Mouse (Mus musculus) mesoderm, embryonic 11.5 days (tissue): Measurements from ENCODE around the gene Nol3.
"Not testable (repeated sequence)": the region's sequence is repeated elsewhere in the genome, so short reads cannot be mapped to it uniquely, and the experiment has no call there.

Experiments
- DNase-seq: peaks from one replicate; pipeline ENCODE4 v3.0.0-alpha.2; 2012; ENCODE audit warnings: low read depth, low spot score

Nol3 gene

DNA sequence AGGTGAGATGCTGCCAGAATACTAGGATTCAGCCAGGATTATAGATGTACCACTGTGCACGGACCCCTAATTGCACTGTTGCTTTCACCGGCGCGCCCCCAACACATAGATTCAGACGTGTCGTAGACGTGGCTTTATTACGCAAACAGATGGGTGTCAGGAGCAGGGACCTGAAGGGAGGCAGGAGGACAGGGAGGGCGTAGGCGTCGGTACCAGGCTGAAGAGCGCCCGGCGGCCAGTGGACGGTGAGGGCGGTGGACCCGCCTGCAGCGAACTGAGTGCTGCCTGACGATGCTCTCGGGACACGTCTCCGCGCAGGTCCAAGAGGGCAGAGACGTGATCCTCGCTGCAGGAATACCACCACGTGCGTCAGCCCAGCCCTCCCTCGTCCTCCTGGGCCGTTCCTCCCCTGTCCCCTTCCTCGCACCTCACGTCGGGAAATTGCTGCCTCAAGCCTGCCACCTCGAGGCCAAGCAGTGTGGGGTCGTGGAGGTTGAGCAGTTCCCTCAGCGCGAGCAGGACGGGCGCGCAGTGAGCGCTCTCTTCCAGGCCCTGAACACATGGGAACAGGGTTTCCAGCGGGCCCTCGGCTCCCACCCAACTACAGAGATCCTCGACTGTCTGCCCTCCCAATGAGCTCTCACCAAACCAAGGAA, 14.0 kb downstream of the Nol3 start, which contains the start of gene 4931428F04Rik:
TSS of gene 4931428F04Rik (minus strand) at position 60 of the 656 bp plus-strand sequence.
- DNase-seq, result peak; percentile 74

- DNase-seq, result peak; percentile 94
Observed at GRCm38 (mm10) chr8:105290554-105291314, 14.8 kb downstream of the Nol3 start.

DNA sequence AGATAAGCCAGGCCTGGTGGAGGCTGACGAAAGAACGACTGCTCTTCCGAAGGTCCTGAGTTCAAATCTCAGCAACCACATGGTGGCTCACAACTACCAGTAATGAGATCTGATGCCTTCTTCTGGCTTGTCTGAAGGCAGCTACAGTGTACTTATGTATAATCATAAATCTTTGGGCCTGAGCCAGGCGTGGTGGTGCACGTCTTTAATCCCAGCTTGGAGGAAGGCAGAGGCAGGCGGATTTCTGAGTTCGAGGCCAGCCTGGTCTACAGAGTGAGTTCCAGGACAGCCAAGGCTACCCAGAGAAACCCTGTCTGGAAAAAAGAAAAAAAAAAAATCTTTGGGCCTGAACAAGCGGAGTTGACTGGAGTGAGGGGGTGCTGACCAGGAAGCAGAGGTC, 15.4 kb downstream of the Nol3 start:
- DNase-seq, result not testable (repeated sequence)

DNA sequence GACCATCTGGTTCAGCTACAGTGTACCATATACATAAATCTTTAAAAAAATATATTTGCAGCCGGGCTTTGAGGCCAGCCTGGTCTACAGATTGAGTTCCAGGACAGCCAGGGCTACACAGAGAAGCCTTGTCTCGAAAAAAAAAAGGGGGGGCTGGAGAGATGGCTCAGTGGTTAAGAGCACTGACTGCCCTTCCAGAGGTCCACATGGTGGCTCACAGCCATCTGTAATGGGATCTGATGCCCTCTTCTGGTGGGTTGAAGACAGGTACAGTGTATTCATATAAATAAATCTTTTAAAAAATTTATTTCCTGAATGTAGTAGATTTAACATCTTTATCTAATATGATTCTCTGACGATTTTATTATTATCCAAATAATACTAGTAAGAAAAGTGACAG, 15.9 kb downstream of the Nol3 start:
- not testable (repeated sequence) for DNase-seq

DNA sequence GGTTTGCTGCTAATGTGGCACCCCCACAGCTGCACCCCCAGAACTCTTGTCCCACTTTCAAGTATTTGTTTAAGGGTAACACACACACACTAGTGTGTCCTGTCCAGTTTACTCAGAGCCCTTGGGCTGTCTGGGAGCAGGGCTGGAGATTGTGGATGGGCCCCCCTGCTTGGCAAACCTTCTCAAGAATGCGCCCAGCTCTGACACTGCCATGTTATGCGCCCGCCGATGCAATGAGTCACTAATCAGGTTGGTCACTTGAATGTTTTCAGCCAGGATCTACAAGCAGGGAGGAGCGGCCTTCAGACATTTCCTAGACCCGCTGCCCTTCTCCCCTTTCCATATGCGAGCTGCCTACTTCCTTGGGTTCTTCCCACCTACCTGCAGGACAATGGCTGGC, 16.5 kb downstream of the Nol3 start:
- DNase-seq, result no peak

DNA sequence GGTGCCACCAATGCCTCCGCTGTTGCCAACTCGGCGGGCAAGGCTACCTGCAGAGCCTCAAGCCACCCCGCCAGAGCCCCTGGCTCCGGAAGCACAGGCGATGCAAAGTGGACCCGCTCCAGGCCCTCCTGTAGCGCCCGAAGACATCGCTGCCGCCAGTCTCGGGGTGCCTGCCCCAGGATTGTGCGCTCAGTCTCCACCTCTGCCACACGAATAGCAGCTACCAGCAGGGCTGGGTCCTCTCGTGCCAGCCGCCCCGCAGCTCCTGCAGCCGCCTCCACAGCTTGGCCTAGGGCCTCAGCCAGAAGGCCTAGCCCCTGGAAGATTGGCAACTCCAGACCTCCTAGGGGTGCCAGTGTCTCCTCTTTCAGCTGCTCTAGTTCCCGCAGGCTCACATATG, 17.5 kb downstream of the Nol3 start:
- DNase-seq, result no peak

DNA sequence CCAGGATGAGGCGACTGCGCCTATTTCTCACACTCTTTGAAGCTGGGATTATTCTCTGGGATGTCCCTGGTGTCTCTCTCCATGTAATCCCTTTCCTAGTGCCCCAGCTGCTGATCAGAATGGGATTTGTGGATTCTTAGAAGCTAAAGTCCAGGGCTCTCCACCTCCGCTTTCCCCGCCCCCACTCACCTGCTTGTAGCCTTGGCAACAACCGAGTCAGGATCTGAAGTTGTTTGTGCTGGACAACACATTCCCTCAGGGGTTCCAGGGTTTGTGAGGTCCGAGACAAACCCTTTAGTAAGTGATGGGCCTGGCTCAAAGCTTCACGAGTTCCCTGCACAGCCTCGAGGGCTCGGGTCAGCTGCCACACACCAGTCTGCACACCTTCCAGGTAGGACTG, 18.8 kb downstream of the Nol3 start:
- DNase-seq, result no peak

- DNase-seq, result no peak
Observed at GRCm38 (mm10) chr8:105295256-105295655, 19.3 kb downstream of the Nol3 start.

DNA sequence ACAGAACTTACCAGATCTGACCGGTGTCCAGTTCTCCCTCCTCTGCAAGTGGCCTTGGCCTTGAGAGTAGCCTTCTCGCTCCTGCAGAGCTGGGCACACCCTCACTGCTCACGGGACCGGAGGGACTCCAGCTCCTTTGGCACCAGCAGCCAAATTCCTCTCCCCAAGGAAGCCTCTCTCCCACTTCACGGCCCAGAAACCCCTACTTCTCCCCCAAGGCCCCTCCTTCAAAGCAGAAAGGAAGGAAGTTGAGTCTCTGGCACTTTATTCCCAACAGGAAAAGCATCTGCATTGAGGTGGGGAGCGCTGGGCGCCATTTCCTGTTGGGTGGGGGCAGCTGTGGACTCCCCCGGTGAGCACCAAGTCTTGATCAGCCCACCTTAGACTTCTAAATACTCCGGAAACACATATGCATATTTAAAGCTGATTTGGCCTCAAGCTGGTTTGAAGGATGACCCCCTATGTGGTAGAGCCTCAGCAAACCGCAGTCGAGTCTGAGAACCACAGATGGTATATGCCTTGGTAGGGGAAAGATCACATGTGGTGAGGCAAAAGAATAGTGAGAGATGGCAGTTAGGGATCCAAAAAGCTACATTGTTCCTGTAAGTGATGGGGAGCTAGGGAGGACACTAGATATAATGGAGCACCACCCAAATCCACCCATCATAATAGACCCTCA, 20.1 kb downstream of the Nol3 start, which contains the start of gene Exoc3l:
TSS of gene Exoc3l (minus strand) at position 207 of the 679 bp plus-strand sequence.
- DNase-seq, result no peak

DNA sequence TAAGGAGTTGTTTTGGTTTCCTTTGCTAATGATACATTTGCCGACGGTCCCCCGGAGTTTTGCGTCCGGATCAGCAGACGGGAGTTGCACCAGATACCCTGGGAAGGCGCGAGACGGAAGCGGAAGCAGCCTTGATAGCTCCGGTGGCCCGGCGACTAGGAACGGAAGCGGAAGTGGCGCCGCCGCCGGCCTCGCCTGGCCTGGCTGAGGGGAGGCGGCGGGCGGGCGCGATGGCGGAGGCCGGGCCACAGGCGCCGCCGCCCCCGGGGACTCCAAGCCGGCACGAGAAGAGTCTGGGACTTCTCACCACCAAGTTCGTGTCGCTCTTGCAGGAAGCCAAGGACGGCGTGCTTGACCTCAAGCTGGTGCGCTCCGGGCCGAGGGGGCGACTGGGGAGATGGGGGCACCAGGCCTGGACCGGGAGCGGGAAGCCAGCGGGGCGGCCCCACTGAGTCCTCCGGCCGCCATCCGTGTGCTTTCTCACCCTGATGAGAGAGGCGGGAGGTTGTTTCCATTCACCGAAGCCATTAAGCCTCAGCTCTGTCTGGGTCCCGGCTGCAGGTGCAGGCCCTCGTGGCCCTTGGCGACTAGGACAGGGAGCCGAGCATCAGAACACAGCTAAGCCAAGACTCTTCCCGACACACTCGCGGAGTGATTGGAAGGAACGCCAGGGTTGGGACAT, 21.7 kb downstream of the Nol3 start, which contains the start of gene E2f4:
TSS of gene E2f4 (plus strand) at position 153 of the 682 bp plus-strand sequence.
- DNase-seq, result peak; percentile 92

GRCm38 (mm10) chr8:105298351-105299252, 22.7 kb downstream of the Nol3 start:
- DNase-seq, result no peak

DNA sequence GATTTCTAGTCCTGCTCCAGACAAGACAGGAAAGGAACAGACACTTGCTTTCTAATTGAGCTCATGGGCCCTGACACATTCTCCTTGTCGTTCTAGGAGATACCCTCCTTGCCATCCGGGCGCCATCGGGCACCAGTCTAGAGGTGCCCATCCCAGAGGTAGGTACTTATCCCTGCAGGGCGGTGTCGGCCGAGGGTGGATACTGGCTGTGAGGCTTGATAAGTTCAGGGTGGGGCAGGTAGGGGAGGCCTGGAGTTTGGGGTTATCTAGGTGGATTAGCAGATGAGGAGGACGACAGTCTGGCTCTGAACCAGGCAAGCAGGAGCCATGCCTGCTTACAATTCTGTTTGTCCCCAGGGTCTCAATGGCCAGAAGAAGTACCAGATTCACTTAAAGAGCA, 24.0 kb downstream of the Nol3 start:
- DNase-seq, result no peak

DNA sequence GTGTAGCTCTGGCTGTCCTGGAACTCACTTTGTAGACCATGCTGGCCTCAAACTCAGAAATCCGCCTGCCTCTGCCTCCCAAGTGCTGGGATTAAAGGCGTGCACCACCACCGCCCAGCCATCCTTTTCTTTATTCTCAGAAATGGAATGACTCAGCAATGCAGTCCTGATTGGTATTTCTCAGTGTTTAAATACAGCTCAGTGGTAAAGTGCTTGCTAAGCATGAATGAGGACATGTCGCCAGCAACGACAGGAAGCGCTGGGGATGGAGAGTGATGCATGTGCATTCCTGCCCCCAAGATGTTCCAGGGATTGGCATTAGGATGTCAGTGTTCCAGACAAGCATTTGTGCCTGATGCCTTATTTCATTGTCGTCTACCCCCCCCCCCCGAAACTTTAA, 27.5 kb downstream of the Nol3 start:
- no peak for DNase-seq

- DNase-seq, result no peak
Observed at GRCm38 (mm10) chr8:105303874-105304273, 27.9 kb downstream of the Nol3 start.

DNA sequence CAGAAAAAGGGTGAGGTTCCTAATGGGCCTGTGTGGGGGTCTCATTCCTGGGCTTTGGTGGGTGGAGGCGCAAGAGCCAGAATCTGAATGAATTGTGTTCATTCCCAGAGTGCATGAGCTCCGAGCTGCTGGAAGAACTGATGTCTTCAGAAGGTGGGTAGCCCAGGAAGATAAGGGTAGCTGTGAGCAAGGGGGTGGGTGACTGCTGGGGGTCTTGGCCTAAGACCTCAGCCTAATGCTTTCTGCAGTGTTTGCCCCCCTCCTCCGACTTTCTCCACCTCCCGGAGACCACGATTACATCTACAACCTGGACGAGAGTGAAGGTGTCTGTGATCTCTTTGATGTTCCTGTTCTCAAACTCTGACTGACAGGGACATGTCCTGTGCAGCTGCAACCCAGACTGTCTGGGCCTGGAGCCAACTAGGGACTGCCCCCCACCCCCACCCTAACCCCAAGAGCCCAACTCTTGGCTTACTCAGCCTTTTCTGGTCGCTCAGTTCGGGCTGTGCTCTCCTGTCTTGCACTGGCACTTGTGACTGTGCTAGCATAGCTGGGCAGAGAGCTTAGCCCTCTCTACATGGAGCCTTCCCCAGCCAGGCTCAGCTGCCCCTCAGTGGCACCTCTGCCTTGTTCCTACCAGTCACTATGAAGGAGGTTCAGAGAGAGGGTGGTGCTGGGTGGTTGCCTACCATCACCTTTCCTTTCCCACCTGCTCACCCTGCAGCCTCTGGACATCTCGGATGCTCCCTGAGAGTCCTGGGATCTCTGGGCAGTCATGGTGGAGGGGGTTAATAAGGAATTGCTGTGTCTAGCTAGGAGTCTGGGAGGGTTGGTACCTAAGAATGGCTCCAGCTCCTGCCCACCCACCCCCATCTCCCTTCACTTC, 28.6 kb downstream of the Nol3 start:
- no peak for DNase-seq

DNA sequence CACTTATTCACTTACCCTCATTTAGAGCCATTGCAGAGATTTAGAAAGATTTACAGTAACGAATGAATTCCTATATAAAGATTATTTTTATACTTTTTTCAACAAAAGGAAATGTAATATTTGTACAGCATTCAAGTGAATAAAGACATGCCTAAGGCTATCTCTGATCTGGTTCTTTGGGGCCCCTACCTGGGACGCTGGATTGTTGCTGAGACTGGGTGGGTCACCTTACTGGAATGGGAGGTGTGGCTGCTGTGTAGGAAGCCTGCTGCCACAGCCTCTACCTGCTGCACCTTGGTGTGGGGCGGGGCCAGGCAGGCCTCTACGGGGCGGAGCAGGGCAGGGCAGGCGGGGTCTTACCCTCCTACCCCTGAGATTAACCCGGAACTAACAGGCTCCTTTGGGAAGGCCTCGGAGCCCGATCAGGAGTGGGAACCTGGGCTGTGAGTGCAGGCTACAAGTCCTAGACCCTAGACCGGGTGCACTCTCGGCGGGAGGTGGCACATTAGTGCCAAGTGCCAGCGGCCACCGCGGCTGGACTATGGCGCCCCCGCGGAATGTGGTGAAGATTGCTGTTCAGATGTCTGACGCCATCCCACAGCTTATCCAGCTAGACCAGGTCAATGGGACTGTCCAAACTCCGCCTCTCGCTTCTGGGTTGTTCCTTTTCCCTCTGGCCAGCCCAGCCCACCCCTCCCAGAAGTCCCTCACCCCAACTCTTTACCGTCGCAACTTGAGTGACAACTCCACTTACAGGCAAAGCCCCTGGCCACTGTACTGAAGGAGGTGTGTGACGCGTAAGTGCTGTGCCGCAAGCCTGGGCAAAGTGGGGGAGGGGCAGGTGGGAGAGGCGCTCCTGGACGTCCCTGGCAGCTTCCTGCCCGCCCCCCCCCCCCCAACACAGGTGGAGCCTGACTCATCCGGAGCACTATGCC, 29.5 kb downstream of the Nol3 start, which contains the start of gene Elmo3:
TSS of gene Elmo3 (plus strand) at position 391 of the 935 bp plus-strand sequence.
- peak; percentile 60 for DNase-seq

DNA sequence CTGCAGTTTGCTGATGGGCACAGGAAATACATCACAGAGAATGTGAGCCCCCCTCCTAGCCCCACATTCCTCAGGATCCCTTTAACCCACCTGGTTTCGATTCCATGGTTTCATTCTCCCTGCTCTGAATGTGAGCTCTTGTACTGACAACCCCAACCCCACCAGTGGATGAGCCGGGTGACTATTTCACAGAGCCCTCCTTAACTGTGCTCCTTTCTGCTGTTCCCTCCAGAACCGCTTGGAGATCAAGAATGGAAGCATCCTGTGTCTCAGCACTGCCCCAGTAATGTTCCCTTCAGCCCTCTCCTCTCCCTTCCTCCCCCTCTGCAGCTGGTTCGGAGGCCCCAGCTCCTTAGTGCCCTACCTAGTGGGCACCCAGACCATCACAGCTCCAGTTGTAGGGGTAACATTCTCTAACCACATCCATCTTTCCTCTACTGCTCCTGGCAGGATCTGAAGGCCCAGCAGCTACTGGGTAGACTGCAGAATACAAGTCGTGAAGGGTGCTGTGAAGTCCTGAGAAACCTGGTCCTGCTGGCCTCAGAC, 30.3 kb downstream of the Nol3 start:
- DNase-seq, result no peak

GRCm38 (mm10) chr8:105307670-105308069, 31.7 kb downstream of the Nol3 start:
- DNase-seq, result no peak
